Mouse (Mus musculus): ENCODE measurements around the gene Peli1.

The Peli1 gene

GRCm38 (mm10) chr11:21058415-21058781 is 32.7 kb upstream of the Peli1 start:
- H3K4me3 ChIP-seq (replicated peaks; ENCODE audit: low read length) = no peak overlapping the region
- H3K36me3 ChIP-seq (ENCODE audit: insufficient read depth, low read length) = no peaks in the 10 kb centered on the region
- H3K27me3 ChIP-seq (ENCODE audit: insufficient read depth, low read length) = 0 out of 2 replicates have a peak, but pooled peaks cover 6% of the 10 kb centered on the region
- H3K9me3 ChIP-seq (ENCODE audit: low read length) = peaks cover 8% of the 10 kb centered on the region
- H3K4me1 ChIP-seq (replicated peaks; ENCODE audit: low read depth, low read length) = 0 out of 2 replicates have a peak, but pooled peaks cover 4% of the 10 kb centered on the region
- no peak for TF ChIP-seq CTCF (conservative IDR thresholded peaks at IDR 0.05; ENCODE audit: low read length)
- no peak for TF ChIP-seq NANOG (IDR thresholded peaks at IDR 0.05; ENCODE audit: borderline replicate concordance, low read length)

- H3K4me1 ChIP-seq (replicated peaks; ENCODE audit: low read depth, low read length) = 0 out of 2 replicates have a peak, but pooled peaks cover 4% of the 10 kb centered on the region
- H3K27me3 ChIP-seq (ENCODE audit: insufficient read depth, low read length) = 0 out of 2 replicates have a peak, but pooled peaks cover 6% of the 10 kb centered on the region
- H3K4me3 ChIP-seq (replicated peaks; ENCODE audit: low read length) = no peak overlapping the region
- no peak for TF ChIP-seq POU5F1 (IDR thresholded peaks at IDR 0.05; ENCODE audit: borderline replicate concordance, low read length)
- TF ChIP-seq NANOG (IDR thresholded peaks at IDR 0.05; ENCODE audit: borderline replicate concordance, low read length) = no peak
- TF ChIP-seq CTCF (conservative IDR thresholded peaks at IDR 0.05; ENCODE audit: low read length) = no peak
- peaks cover 8% of the 10 kb centered on the region for H3K9me3 ChIP-seq (ENCODE audit: low read length)
- no peaks in the 10 kb centered on the region for H3K36me3 ChIP-seq (ENCODE audit: insufficient read depth, low read length)
Measured at GRCm38 (mm10) chr11:21060386-21061074, 30.6 kb upstream of the Peli1 start.

- peaks cover 8% of the 10 kb centered on the region for H3K9me3 ChIP-seq (ENCODE audit: low read length)
- H3K4me1 ChIP-seq (replicated peaks; ENCODE audit: low read depth, low read length) = 0 out of 2 replicates have a peak, but pooled peaks cover 4% of the 10 kb centered on the region
- H3K36me3 ChIP-seq (ENCODE audit: insufficient read depth, low read length) = no peaks in the 10 kb centered on the region
- no peak overlapping the region for H3K4me3 ChIP-seq (replicated peaks; ENCODE audit: low read length)
- no peak for TF ChIP-seq POU5F1 (IDR thresholded peaks at IDR 0.05; ENCODE audit: borderline replicate concordance, low read length)
- no peak for TF ChIP-seq NANOG (IDR thresholded peaks at IDR 0.05; ENCODE audit: borderline replicate concordance, low read length)
- no peak for TF ChIP-seq CTCF (conservative IDR thresholded peaks at IDR 0.05; ENCODE audit: low read length)
- H3K27me3 ChIP-seq (ENCODE audit: insufficient read depth, low read length) = 0 out of 2 replicates have a peak, but pooled peaks cover 6% of the 10 kb centered on the region
Measured at GRCm38 (mm10) chr11:21061075-21061403, 30.1 kb upstream of the Peli1 start.

GRCm38 (mm10) chr11:21061431-21061830 is 29.7 kb upstream of the Peli1 start:
- Histone ChIP-seq H3K9me3 (ENCODE audit: low read length) (peaks cover 5% of the 10 kb centered on the region), H3K36me3 (ENCODE audit: insufficient read depth, low read length) (no peaks in the 10 kb centered on the region), H3K4me1 (replicated peaks; ENCODE audit: low read depth, low read length) (0 out of 2 replicates have a peak, but pooled peaks cover 4% of the 10 kb centered on the region), H3K4me3 (replicated peaks; ENCODE audit: low read length) (no peak overlapping the region), H3K27me3 (ENCODE audit: insufficient read depth, low read length) (0 out of 2 replicates have a peak, but pooled peaks cover 6% of the 10 kb centered on the region)
- TF ChIP-seq NANOG (IDR thresholded peaks at IDR 0.05; ENCODE audit: borderline replicate concordance, low read length) = no peak
- no peak for TF ChIP-seq CTCF (conservative IDR thresholded peaks at IDR 0.05; ENCODE audit: low read length)
- TF ChIP-seq POU5F1 (IDR thresholded peaks at IDR 0.05; ENCODE audit: borderline replicate concordance, low read length) = no peak

GRCm38 (mm10) chr11:21062071-21062470 is 29.0 kb upstream of the Peli1 start:
- TF ChIP-seq NANOG (IDR thresholded peaks at IDR 0.05; ENCODE audit: borderline replicate concordance, low read length) (no peak), POU5F1 (IDR thresholded peaks at IDR 0.05; ENCODE audit: borderline replicate concordance, low read length) (no peak), CTCF (conservative IDR thresholded peaks at IDR 0.05; ENCODE audit: low read length) (no peak)
- Histone ChIP-seq H3K4me3 (replicated peaks; ENCODE audit: low read length) (no peak overlapping the region), H3K36me3 (ENCODE audit: insufficient read depth, low read length) (no peaks in the 10 kb centered on the region), H3K27me3 (ENCODE audit: insufficient read depth, low read length) (0 out of 2 replicates have a peak, but pooled peaks cover 6% of the 10 kb centered on the region), H3K4me1 (replicated peaks; ENCODE audit: low read depth, low read length) (0 out of 2 replicates have a peak, but pooled peaks cover 4% of the 10 kb centered on the region), H3K9me3 (ENCODE audit: low read length) (no peaks in the 10 kb centered on the region)

- Histone ChIP-seq H3K4me3 (replicated peaks; ENCODE audit: low read length) (no peak overlapping the region), H3K9me3 (ENCODE audit: low read length) (no peaks in the 10 kb centered on the region), H3K4me1 (replicated peaks; ENCODE audit: low read depth, low read length) (no peaks in the 10 kb centered on the region), H3K36me3 (ENCODE audit: insufficient read depth, low read length) (no peaks in the 10 kb centered on the region), H3K27me3 (ENCODE audit: insufficient read depth, low read length) (0 out of 2 replicates have a peak, but pooled peaks cover 6% of the 10 kb centered on the region)
- TF ChIP-seq NANOG (IDR thresholded peaks at IDR 0.05; ENCODE audit: borderline replicate concordance, low read length) (no peak), CTCF (conservative IDR thresholded peaks at IDR 0.05; ENCODE audit: low read length) (no peak), POU5F1 (IDR thresholded peaks at IDR 0.05; ENCODE audit: borderline replicate concordance, low read length) (no peak)
Measured at GRCm38 (mm10) chr11:21063271-21063670, 27.8 kb upstream of the Peli1 start.

GRCm38 (mm10) chr11:21079400-21079799 is 11.7 kb upstream of the Peli1 start:
- TF ChIP-seq NANOG (IDR thresholded peaks at IDR 0.05; ENCODE audit: borderline replicate concordance, low read length) (no peak), CTCF (conservative IDR thresholded peaks at IDR 0.05; ENCODE audit: low read length) (no peak), POU5F1 (IDR thresholded peaks at IDR 0.05; ENCODE audit: borderline replicate concordance, low read length) (no peak)
- H3K27me3 ChIP-seq (ENCODE audit: insufficient read depth, low read length) = no peaks in the 10 kb centered on the region
- H3K4me1 ChIP-seq (replicated peaks; ENCODE audit: low read depth, low read length) = no peaks in the 10 kb centered on the region
- no peaks in the 10 kb centered on the region for H3K36me3 ChIP-seq (ENCODE audit: insufficient read depth, low read length)
- no peaks in the 10 kb centered on the region for H3K9me3 ChIP-seq (ENCODE audit: low read length)
- no peak overlapping the region for H3K4me3 ChIP-seq (replicated peaks; ENCODE audit: low read length)

GRCm38 (mm10) chr11:21079851-21080362 is 11.2 kb upstream of the Peli1 start:
- H3K4me3 ChIP-seq (replicated peaks; ENCODE audit: low read length) = no peak overlapping the region
- H3K36me3 ChIP-seq (ENCODE audit: insufficient read depth, low read length) = no peaks in the 10 kb centered on the region
- H3K27me3 ChIP-seq (ENCODE audit: insufficient read depth, low read length) = no peaks in the 10 kb centered on the region
- no peaks in the 10 kb centered on the region for H3K9me3 ChIP-seq (ENCODE audit: low read length)
- no peaks in the 10 kb centered on the region for H3K4me1 ChIP-seq (replicated peaks; ENCODE audit: low read depth, low read length)
- TF ChIP-seq CTCF (conservative IDR thresholded peaks at IDR 0.05; ENCODE audit: low read length) = no peak
- no peak for TF ChIP-seq NANOG (IDR thresholded peaks at IDR 0.05; ENCODE audit: borderline replicate concordance, low read length)
- TF ChIP-seq POU5F1 (IDR thresholded peaks at IDR 0.05; ENCODE audit: borderline replicate concordance, low read length) = no peak
